Mouse (Mus musculus) brain, adult 2 months (tissue): Measurements from ENCODE around the gene Commd1.

Experiments
- DNase-seq: peaks from one replicate; pipeline ENCODE4 v3.0.0; 2011; ENCODE audit warnings: low read depth, low spot score

The Commd1 gene

GRCm38 (mm10) chr11:22886991-22887390, 95.2 kb downstream of the Commd1 start:
- no peak for DNase-seq

DNA sequence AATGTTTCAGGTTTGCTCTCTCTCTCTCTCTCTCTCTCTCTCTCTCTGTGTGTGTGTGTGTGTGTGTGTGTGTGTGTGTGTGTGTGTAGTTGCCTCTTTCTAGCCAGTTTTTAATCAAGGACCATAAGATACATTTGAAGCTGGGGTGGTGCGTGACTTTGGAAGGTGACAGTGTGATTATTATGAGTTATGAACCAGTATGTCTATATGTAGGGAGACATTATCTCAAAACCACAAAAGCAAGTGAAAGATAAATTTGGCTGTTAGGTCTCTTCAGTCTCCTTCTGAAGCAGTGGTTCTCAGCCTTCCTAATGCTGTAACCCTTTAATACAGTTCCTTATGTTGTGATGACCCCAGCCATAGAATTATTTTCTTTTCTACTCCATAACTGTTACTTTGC, 96.8 kb downstream of the Commd1 start:
- no peak for DNase-seq

- DNase-seq, result no peak
Measured at GRCm38 (mm10) chr11:22883676-22884075, 98.5 kb downstream of the Commd1 start.

GRCm38 (mm10) chr11:22882926-22883325, 99.3 kb downstream of the Commd1 start:
- DNase-seq, result no peak

- DNase-seq, result no peak
Measured at GRCm38 (mm10) chr11:22880383-22881172, 101.6 kb downstream of the Commd1 start.

DNA sequence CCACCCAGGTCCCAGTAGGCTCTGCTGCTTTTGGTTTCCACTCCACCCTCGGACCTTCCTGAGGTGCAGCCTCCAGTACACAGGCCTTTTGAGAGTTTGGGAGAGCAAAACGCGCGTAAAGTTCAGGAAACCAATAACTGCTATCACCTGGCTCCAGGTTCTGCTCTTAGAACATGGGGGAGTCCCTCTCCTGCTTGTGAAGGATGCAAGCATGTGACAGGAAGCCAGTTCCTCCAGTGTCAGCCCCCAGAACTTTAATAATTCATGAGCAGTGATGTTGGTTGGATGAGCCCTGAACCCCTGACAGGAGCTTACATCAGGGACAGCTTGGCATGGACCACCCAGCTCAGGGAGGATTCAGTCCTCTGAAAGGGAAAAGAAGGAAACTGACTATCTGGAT, 102.5 kb downstream of the Commd1 start:
- DNase-seq, result no peak

GRCm38 (mm10) chr11:22876680-22877330, 105.4 kb downstream of the Commd1 start:
- no peak for DNase-seq

DNA sequence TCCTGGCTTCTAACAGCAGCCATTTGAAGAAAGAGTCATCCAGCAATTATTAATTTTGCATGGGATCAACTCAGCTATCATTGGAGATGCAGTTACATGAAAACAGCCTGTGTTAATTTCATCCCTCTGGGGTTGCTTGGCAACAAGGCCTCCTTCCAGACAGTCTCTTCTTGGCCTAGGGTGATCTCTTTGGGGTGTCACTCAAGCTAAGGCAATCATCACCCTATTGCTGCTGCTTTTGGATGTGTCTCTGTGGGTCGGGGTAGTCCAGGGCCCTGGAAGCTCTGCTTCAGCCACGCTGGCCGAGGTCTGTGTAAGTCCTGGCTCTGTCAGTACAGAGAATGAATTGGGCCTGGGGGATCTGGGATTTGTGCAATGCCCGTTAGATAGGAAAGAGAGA, 106.9 kb downstream of the Commd1 start:
- peak; percentile 58 for DNase-seq

- DNase-seq, result peak; percentile 61
Measured at GRCm38 (mm10) chr11:22874747-22875146, 107.4 kb downstream of the Commd1 start.

GRCm38 (mm10) chr11:22873383-22873782, 108.8 kb downstream of the Commd1 start:
- DNase-seq, result peak; percentile 62

GRCm38 (mm10) chr11:22872307-22872680, 109.9 kb downstream of the Commd1 start:
- no peak for DNase-seq

DNA sequence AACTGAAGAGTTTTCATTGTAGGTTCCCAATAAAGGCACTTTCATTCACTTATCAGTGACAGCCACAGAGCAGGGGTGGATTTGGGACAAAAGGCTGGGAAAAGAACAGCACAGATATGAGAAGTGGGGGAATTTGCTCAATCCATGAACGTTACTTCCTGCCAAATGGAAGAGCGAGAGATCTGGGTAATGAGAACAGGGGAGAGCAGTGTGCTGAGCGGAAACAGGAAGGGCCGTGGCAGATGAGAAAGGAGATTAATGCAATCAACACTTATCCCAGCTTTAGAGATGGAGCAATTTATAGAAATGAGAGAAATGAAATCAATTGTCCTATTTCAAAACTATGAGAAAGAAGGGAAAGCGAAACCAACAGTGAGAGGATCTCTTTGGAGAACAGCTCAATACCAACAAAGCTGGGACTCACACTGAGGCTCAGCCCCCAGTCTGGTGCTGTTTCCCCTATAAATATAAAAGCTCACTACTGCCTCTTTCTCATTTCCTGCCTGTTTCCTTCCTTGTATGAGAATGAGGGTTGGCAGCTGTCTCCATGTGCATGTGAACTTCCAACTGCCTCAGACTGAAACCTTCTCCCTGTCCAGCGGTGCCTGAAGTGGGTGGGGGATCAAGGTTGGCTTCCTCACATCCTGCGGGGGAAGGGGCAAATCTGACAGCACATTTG, 110.4 kb downstream of the Commd1 start:
- DNase-seq, result peak; percentile 31

- DNase-seq, result no peak
Measured at GRCm38 (mm10) chr11:22868582-22868981, 113.6 kb downstream of the Commd1 start.

DNA sequence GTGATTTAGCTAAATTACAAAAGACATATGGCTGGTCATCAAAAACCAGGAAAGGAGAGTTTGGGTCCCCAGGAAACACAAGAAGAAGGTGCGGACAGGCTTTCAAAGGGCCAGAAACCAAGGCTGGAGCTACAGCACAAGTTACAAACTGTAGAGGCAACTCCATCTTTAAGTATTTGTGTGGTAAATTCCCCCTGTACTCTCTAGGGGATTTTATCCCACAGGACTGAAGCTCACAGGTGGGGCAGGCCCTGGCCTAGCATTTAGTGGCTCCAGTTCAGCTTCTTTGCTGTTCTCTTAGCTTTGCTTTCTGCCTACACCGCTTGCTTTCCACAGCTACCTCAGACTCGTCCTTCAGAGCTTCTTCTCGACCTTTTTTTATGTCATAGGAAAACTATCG, 114.5 kb downstream of the Commd1 start:
- no peak for DNase-seq

GRCm38 (mm10) chr11:22865635-22866246, 116.4 kb downstream of the Commd1 start:
- no peak for DNase-seq

DNA sequence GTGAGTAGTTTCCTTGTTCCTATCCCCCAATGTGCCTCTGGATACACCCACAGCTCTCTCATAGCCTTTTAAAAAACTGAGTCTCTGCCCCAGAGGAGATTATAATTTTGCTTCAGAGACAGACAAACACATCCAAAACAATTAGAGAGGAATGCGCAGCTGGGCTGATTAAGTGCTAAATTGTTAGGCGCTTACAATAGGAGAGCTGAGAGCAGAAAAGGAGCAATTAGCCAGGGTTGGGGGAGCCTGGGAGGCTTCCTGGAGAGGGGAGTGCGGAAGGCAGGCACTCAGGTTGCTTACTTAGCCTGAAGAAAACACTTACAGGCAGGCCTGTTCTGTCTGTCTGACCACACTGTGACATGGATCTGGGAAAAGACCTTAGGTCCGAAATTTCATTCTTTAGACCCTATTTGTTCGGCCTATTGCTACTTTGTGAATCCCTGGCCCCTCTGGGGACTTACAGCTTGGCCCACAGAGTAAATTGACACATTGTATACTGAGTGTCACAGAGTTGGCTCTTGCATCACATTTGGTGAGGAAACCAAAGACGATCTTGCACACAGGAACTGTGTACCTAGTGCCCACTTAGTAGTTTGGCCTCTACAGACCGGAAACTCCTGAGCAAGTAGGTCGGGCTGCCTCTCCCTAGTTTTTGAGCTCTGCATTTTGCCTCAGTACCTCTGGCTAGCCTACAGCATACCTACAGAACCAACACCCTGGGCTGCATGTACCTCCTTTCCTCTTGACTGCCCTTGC, 117.7 kb downstream of the Commd1 start:
- peak; percentile 63 for DNase-seq

- DNase-seq, result no peak
Measured at GRCm38 (mm10) chr11:22863581-22863980, 118.6 kb downstream of the Commd1 start.

DNA sequence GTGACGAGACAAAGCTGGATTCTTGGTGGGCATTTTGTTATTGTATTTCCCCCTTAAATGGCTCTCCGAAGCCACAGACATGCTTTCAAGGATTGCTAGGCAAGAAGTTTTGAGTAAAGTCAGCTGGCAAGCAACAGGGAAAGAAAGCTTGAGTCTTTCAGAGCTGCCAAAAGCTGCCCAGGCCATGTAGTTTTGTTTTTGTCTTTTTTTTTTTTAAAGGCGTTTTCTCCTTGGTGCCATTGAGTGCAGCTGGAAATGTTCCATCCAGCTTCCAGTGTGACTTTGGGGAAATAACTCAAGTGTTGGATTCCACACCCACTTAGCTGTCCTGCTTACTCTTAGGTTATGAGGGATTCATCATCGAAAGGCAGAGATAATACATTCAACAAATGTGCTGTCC, 120.9 kb downstream of the Commd1 start:
- DNase-seq, result no peak

GRCm38 (mm10) chr11:22860335-22861227, 121.6 kb downstream of the Commd1 start, which contains the start of gene B3gnt2:
B3gnt2 (minus strand) TSS chr11:22860961.
- DNase-seq, result peak; percentile 24

GRCm38 (mm10) chr11:22859633-22860334, 122.4 kb downstream of the Commd1 start:
- DNase-seq, result peak; percentile 89
